In genomic region chr14:62456239-62456747, GRCm38 (mm10) we compare ENCODE assay signal across 12 mouse cellular contexts. TPM values are rescaled to one million over a fixed set of nuclear protein-coding genes. Genes with fewer than 3 reads are reported as not detected.
A peak's percentile ranks its signal among the peaks of the same experiment; 100 is the strongest.
DNase-seq lines count a peak whose midpoint lies in the region; ATAC-seq lines count a peak whose summit lies in the region.
"Had no signal": no experiment of that assay in that cellular context is flagged by ENCODE, and none has a peak within 500 bp of the region (broad histone marks: within the 10 kb centered on the region; RNA-seq: fewer than 3 reads in every experiment).

Gene Gucy1b2 (minus strand): TSS chr14:62456289.

- peaks cover 4% of the 10 kb centered on the region; the same call in 1 of the 2 replicates for H3K4me1 ChIP-seq in hindbrain, embryonic 12.5 days
- H3K4me1 ChIP-seq in hindbrain, embryonic 10.5 days (replicated peaks), result peaks cover 3% of the 10 kb centered on the region; the same call in 1 of the 2 replicates
- peaks cover 2% of the 10 kb centered on the region; the same call in 1 of the 2 replicates for H3K4me1 ChIP-seq in midbrain, embryonic 10.5 days
- no peaks in the 10 kb centered on the region for H3K4me1 ChIP-seq in midbrain, embryonic 11.5 days (ENCODE audit: control insufficient read depth, insufficient read depth, low read length)
- peaks cover 33% of the 10 kb centered on the region for H3K4me1 ChIP-seq in neural tube, embryonic 15.5 days
- H3K4me1 ChIP-seq: liver, embryonic 15.5 days had no signal

- peak within 1 kb of the TSS; percentile 18; the same call in 1 of the 2 replicates for H3K9ac ChIP-seq in hindbrain, embryonic 12.5 days
- no peak within 1 kb of the TSS for H3K9ac ChIP-seq in midbrain, embryonic 11.5 days (ENCODE audit: low read length)
- peak within 1 kb of the TSS; percentile 6; the same call in 1 of the 2 replicates for H3K9ac ChIP-seq in neural tube, embryonic 15.5 days (replicated peaks)
- H3K9ac ChIP-seq: liver, embryonic 15.5 days had no signal

- no peak for ATAC-seq in hindbrain, embryonic 12.5 days (ENCODE audit: low FRiP score)
- no peak for ATAC-seq in midbrain, embryonic 11.5 days (ENCODE audit: low FRiP score)
- ATAC-seq in neural tube, embryonic 15.5 days (ENCODE audit: low FRiP score), result no peak

- H3K4me2 ChIP-seq in hindbrain, embryonic 12.5 days (replicated peaks), result no peak within 1 kb of the TSS; the same call in 1 of the 2 replicates
- no peak within 1 kb of the TSS for H3K4me2 ChIP-seq in midbrain, embryonic 11.5 days
- peak within 1 kb of the TSS; percentile 46 for H3K4me2 ChIP-seq in neural tube, embryonic 15.5 days

- no peak within 1 kb of the TSS for H3K27ac ChIP-seq in hindbrain, embryonic 12.5 days
- no peak within 1 kb of the TSS for H3K27ac ChIP-seq in hindbrain, embryonic 10.5 days
- 0 out of 2 replicates have a peak within 1 kb of the TSS, but pooled peaks have one; percentile 0 for H3K27ac ChIP-seq in midbrain, embryonic 10.5 days (replicated peaks)
- H3K27ac ChIP-seq in midbrain, embryonic 11.5 days (ENCODE audit: low read depth, low read length), result no peak within 1 kb of the TSS
- peak within 1 kb of the TSS; percentile 80 for H3K27ac ChIP-seq in neural tube, embryonic 15.5 days (replicated peaks)
- H3K27ac ChIP-seq: gastrocnemius, adult 2 months; liver, embryonic 15.5 days had no signal

- H3K4me3 ChIP-seq in hindbrain, embryonic 12.5 days, result no peak within 1 kb of the TSS
- no peak within 1 kb of the TSS for H3K4me3 ChIP-seq in hindbrain, embryonic 10.5 days
- no peak within 1 kb of the TSS for H3K4me3 ChIP-seq in midbrain, embryonic 10.5 days
- no peak within 1 kb of the TSS for H3K4me3 ChIP-seq in midbrain, embryonic 11.5 days (ENCODE audit: low read depth, low read length)
- no peak within 1 kb of the TSS for H3K4me3 ChIP-seq in neural tube, embryonic 15.5 days (replicated peaks)
- H3K4me3 ChIP-seq: liver, embryonic 15.5 days had no signal

- no peaks in the 10 kb centered on the region for H3K9me3 ChIP-seq in hindbrain, embryonic 12.5 days (replicated peaks)
- no peaks in the 10 kb centered on the region for H3K9me3 ChIP-seq in hindbrain, embryonic 10.5 days
- H3K9me3 ChIP-seq in midbrain, embryonic 10.5 days (replicated peaks), result no peaks in the 10 kb centered on the region
- H3K9me3 ChIP-seq in midbrain, embryonic 11.5 days (ENCODE audit: control insufficient read depth, low read length), result no peaks in the 10 kb centered on the region
- no peaks in the 10 kb centered on the region for H3K9me3 ChIP-seq in neural tube, embryonic 15.5 days (replicated peaks)
- H3K9me3 ChIP-seq: liver, embryonic 15.5 days had no signal

- H3K36me3 ChIP-seq in hindbrain, embryonic 12.5 days, result no peaks in the 10 kb centered on the region
- H3K36me3 ChIP-seq in hindbrain, embryonic 10.5 days, result no peaks in the 10 kb centered on the region
- H3K36me3 ChIP-seq in midbrain, embryonic 10.5 days, result no peaks in the 10 kb centered on the region
- no peaks in the 10 kb centered on the region for H3K36me3 ChIP-seq in midbrain, embryonic 11.5 days (ENCODE audit: control insufficient read depth, insufficient read depth, low read length)
- H3K36me3 ChIP-seq in neural tube, embryonic 15.5 days, result no peaks in the 10 kb centered on the region
- H3K36me3 ChIP-seq: liver, embryonic 15.5 days had no signal

- WGBS in hindbrain, embryonic 12.5 days, result 74% methylated on average over 9 of the region's 9 CpGs
- 76% methylated on average over 9 of the region's 9 CpGs for WGBS in hindbrain, embryonic 10.5 days
- 80% methylated on average over 9 of the region's 9 CpGs for WGBS in midbrain, embryonic 10.5 days
- 77% methylated on average over 9 of the region's 9 CpGs for WGBS in midbrain, embryonic 11.5 days
- 74% methylated on average over 9 of the region's 9 CpGs for WGBS in neural tube, embryonic 15.5 days

- intact Hi-C loops in heart, postnatal 10 days (cut with DNase I), result loop anchor here (2.0 to 10.0 kb wide), 5 partner anchors 104 to 1114 kb away; no protein-coding TSS in a partner anchor

- no peak for DNase-seq in hindbrain, embryonic 10.5 days (ENCODE audit: low spot score)
- no peak for DNase-seq in midbrain, embryonic 10.5 days (ENCODE audit: low spot score)
- no peak for DNase-seq in midbrain, embryonic 11.5 days (ENCODE audit: low spot score, missing footprints)
- peak; percentile 16 to 23 for DNase-seq in heart, postnatal 10 days
- no peak for DNase-seq in ovary, postnatal 36 days (ENCODE audit: low spot score)
- DNase-seq: cerebellum, adult 9-11 months; gastrocnemius, adult 2 months; kidney, postnatal 14 days; right cerebral cortex, postnatal 25 days had no signal

- peaks cover 2% of the 10 kb centered on the region; the same call in 1 of the 2 replicates for H3K27me3 ChIP-seq in hindbrain, embryonic 12.5 days
- no peaks in the 10 kb centered on the region for H3K27me3 ChIP-seq in hindbrain, embryonic 10.5 days (ENCODE audit: insufficient read depth, poor library complexity, severe bottlenecking)
- H3K27me3 ChIP-seq in midbrain, embryonic 10.5 days (ENCODE audit: low read depth, poor library complexity, severe bottlenecking), result no peaks in the 10 kb centered on the region
- no peaks in the 10 kb centered on the region for H3K27me3 ChIP-seq in midbrain, embryonic 11.5 days (ENCODE audit: control insufficient read depth, insufficient read depth, low read length)
- 0 out of 2 replicates have a peak, but pooled peaks cover 3% of the 10 kb centered on the region for H3K27me3 ChIP-seq in neural tube, embryonic 15.5 days (replicated peaks)
- H3K27me3 ChIP-seq: liver, embryonic 15.5 days had no signal

RNA-seq across cellular contexts. Expression of gene Gucy1b2, which starts in this region (rescaled TPM):
- polyA plus RNA-seq in hindbrain, embryonic 12.5 days (2016; fragmentation: Nextera tagmentation; extraction: Ambion mirVana), result 0.18 and 0.38 TPM in 2 replicates
- 0.09 TPM in 1 of 2 replicates, not detected in the other for polyA plus RNA-seq in hindbrain, embryonic 10.5 days (2016; fragmentation: Nextera tagmentation; extraction: Ambion mirVana)
- polyA plus RNA-seq in midbrain, embryonic 10.5 days (2016; fragmentation: Nextera tagmentation; extraction: Ambion mirVana), result 0.25 and 0.53 TPM in 2 replicates
- polyA plus RNA-seq in midbrain, embryonic 11.5 days (2014; fragmentation: Nextera tagmentation; extraction: Ambion mirVana), result 0.70 and 0.92 TPM in 2 replicates
- total RNA-seq in heart, postnatal 10 days (2021), result not detected
- 0.26 and 0.38 TPM in 2 replicates for polyA plus RNA-seq in neural tube, embryonic 15.5 days (2015; fragmentation: Nextera tagmentation; extraction: Ambion mirVana)
- total RNA-seq: gastrocnemius, adult 2 months had no signal
- polyA plus RNA-seq: liver, embryonic 15.5 days had no signal

Comparison
In these comparisons a context has a peak if more than half of its experiments do, and no peak if none do; other contexts are left out.
1. H3K27ac ChIP-seq: peak in midbrain, embryonic 10.5 days (single experiment) and neural tube, embryonic 15.5 days (single experiment); none in hindbrain, embryonic 12.5 days (single experiment), hindbrain, embryonic 10.5 days (single experiment) and midbrain, embryonic 11.5 days (single experiment).
2. Peak in DNase-seq in heart, postnatal 10 days; RNA of the gene not detected or under 1 TPM.